Mouse (Mus musculus) left cerebral cortex, adult 11 months (tissue): ENCODE data around the gene Klhl28.

Experiments
- DNase-seq: peaks from one replicate; pipeline ENCODE4 v3.0.0; 2022; ENCODE audit warnings: low spot score

Klhl28 gene

DNA sequence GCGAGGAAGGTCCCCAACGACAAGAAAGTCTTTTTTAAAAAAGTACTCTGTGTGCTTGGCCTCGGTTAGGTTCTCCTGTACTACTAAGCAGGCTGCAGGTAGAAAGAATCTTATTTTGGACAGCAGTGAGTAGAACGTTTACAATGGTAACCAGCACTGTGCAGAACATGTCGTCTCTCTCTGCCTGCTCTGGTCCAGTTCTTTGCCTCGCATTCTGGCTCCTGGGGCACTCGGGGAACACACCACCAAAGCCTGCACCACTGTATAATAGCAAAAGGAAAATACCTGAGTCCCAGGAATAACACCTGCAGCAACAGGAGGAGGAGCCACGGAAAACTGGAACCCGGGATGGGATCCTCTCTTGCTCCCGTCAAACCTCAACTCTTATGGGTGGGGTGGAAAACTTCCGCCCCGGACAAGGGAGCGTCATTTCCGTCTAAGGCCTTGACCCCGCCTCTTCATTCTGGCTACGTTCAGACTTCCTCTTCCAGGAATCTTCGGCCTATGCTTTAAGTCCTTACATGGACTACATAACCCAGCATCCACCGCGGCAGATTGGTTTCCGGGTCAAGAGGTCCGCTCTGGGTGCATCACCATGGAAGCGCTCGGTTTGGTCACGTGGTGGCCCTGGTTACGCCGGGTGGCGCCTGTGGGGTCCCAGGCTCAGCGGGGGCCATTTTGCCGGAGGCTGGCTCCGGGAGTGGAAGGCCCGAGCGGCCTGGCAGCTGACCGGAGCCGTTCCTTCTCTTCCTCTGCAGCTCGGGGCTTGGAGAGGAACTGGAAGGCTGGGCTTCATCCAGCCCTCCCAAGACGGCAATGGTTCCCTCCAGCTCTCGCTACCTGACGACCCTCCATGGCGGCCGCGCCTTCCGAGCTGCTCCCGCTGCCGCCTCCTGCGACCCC is at the start of gene Klhl28, which contains the start of gene Togaram1:
Gene Klhl28, minus strand, starts transcription at position 411 of the 903 bp plus-strand sequence.
Gene Togaram1, plus strand, starts transcription at position 681 of the 903 bp plus-strand sequence.
- peak; percentile 99 for DNase-seq

GRCm38 (mm10) chr12:65007725-65008124 is 42.4 kb upstream of the Klhl28 start:
- no peak for DNase-seq

DNA sequence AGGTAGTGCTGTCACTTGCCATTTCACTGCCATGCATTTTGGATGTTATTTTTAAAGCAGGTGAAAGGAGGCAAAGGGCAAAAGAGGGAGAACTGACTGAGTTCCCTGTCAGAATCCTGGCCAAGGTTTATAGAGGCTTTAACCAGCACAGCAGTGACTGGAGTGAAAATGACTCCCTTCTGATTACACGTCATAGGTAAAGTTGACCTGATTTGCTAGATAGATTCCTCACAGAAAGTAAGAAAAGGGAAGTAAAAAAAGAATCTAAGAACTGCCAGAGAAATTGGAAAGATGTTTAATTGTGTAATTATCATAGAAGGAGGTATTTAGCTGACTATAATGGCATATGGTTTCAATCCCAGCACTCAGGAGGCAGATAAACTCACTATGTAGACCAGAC is 12.2 kb upstream of the Klhl28 start:
- no peak for DNase-seq

GRCm38 (mm10) chr12:64976191-64976590 is 10.9 kb upstream of the Klhl28 start:
- DNase-seq = no peak

GRCm38 (mm10) chr12:64975558-64975957 is 10.2 kb upstream of the Klhl28 start:
- DNase-seq = no peak

DNA sequence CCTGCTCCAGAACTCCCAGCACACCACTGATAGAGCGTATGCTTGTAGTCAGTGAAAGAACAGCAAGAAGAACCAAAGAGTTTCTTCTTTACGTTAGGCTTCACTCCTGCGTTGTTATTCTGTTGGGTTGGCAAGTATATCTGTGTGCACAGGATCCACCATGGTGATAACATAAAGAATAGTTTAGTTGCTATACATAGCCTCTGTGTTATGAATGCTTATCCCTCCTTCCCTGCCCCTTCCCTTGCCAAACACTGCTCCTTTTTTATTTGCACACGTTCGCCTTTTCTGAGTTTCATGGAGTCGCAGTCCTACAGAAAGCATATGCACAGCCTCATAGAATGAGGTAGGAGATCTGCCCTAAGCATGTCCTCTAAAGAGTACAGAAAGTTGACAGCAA is 6.7 kb upstream of the Klhl28 start:
- no peak for DNase-seq

GRCm38 (mm10) chr12:64971399-64971798 is 6.1 kb upstream of the Klhl28 start:
- no peak for DNase-seq

- DNase-seq = no peak
Measured at GRCm38 (mm10) chr12:64968067-64968466, 2.7 kb upstream of the Klhl28 start.

DNA sequence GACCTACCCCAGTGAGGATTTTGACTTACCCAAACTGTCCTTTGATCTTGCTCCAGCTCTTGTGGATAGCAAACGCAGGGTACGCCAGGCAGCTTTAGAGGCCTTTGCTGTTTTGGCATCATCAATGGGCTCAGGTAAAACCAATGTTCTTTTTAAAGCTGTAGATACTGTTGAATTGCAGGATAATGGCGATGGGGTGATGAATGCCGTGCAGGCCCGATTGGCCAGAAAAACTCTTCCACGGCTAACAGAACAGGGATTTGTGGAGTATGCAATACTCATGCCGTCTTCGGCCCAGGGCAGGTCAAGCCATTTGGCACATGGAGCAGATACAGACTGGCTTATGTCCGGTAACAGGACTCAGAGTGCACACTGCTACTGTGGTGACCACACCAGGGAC is 2.1 kb upstream of the Klhl28 start:
- no peak for DNase-seq

- no peak for DNase-seq
Measured at GRCm38 (mm10) chr12:64966652-64967435, 1.5 kb upstream of the Klhl28 start.

DNA sequence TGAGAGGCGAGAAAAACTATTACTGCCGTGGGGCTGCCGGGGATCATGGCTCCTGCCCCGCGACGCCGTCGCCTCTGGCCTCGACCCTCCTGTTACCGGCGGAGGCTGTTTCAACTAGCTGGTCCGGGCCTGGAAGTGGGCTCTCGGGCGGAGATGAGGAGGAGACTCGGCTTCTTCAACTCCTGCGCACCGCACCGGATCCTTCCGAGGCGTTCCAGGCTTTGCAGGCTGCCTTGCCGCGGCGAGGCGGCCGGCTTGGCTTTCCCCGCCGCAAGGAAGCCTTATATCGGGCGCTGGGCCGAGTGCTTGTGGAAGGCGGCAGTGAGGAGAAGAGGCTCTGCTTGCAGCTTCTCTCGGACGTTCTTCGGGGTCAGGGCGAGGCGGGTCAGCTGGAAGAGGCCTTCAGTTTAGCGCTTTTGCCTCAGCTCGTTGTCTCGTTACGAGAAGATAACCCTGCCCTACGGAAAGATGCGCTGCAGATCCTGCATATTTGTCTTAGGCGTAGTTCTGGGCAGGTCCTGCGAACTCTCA is 832 bp upstream of the Klhl28 start:
- DNase-seq = no peak

DNA sequence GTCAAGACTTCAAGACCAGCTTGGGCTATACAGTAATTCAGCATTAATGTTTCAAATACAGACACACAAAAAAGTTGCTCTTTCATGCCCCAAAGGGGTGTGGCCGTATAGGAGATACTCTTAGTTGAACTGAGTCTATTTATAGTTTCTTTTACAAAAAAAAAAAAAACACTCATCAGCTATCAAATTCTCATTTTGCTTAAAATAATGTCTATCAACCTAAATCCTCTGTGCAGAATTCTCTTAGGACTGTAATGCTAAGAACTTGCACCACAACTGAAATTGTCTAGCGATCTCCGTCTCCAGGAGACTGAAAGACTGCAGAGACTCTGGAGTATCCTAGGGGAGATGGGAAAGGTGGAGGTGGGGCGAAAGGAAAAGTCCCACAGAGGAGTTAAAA is 774 bp downstream of the Klhl28 start:
- no peak for DNase-seq

GRCm38 (mm10) chr12:64937493-64937892 is 27.8 kb downstream of the Klhl28 start:
- no peak for DNase-seq

GRCm38 (mm10) chr12:64917578-64918471 is 47.5 kb downstream of the Klhl28 start, which contains the start of gene Gm527:
Gm527 (plus strand) TSS chr12:64917906.
- DNase-seq = peak; percentile 88

DNA sequence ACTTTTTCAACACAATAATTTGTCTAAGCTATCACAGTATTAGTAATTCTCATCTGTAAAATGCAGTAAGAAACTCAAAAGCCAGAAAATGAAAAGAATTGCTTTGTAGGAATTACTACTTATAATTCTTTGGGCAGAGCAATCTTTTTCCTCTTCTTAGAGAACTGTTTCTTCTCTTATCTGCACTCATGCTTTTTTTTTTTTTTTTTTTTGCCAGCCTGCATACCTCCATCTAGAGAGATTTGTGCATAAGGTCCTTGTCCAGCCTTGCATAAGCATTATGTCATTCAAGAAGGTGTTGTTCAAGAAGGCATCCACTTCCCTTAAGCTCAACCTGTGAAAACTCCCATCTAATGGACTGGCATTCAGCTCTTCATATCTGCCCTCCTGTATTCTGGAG is 48.6 kb downstream of the Klhl28 start:
- no peak for DNase-seq

DNA sequence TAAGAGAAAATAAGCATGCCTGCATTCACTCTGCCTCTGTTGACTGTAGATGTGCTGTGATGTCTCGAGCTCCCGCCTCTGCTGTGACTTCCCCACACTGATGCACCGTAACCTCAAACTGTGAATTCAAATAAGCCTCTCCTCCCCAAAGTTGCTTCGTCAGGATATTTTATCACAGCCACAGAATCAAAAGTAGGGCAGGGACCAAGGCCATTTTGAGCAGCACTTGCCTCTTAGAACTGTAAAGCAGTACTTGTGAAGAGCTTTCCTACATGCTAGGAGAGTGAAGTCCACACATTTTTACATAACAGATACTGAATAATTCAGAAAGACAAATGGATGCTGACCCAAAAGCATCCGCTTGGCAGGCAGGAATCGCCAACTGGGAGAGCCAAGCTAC is 52.3 kb downstream of the Klhl28 start:
- DNase-seq = no peak

- no peak for DNase-seq
Measured at GRCm38 (mm10) chr12:64903186-64903585, 62.1 kb downstream of the Klhl28 start.

DNA sequence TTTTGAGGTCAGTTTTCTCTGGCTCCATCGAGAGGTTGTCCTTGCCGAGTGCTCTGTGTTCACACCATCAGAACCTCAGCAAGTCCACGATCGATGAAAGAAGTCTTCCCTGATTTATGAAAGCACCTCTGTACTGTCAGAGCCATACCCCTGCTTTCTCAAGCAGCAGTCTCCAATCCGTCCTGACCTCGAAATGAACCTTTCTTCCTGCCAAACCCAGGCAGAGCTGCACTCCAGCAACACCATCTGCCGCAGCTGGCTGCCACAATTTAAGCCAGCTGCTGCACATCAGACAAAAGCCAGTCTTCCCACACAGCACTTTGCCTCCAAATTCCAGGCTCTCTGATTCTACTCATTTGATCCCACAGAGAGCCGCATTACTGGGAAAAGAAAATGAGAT is 62.8 kb downstream of the Klhl28 start:
- peak; percentile 31 for DNase-seq

DNA sequence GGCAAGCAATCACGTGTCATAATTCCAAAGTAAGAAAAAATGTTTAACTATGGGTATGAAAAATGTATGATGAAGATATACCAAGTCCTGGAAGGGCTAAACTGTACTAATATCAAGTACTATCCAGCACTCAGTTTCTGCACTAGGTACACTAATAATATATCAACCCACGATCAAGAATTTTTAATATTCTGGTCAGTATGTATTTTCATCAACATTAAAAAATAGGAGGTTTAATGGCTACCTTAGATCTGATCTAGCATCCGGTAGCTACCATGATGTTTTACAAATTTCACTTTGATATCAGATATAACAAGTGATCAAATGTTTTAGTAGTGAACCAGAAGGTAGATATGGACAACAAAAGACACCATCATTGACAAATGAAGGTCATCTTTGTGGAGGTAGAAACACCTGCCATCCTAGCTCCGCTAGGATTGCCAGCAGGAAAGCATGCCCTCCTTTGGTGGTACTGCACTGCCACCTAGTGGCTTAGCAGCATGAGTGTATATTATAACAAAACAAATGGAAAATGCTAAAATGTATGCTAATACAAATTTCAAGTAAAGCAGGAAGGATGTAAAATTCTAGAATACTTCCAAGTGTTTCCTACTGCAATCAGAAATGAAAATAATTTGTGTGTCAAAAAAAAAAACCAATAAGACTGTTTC is 68.1 kb downstream of the Klhl28 start:
- DNase-seq = no peak
